Mouse (Mus musculus) cortical plate, adult 2 months (tissue): ENCODE data around the gene Itpr1.

Source experiments
- CTCF ChIP-seq: fragments of 200-500 bp; IDR thresholded peaks from 2 replicates; pipeline ENCODE4 v1.5.1; 2011; ENCODE audit warnings: mild to moderate bottlenecking, control low read depth, low read length; ENCODE audit not compliant: insufficient read depth; ENCODE audit errors: extremely low read depth
- POLR2A ChIP-seq: fragments of 200-500 bp; IDR thresholded peaks from 2 replicates; pipeline ENCODE4 v1.6.1; 2011; ENCODE audit warnings: mild to moderate bottlenecking, low read length, control low read depth; ENCODE audit not compliant: insufficient read depth; ENCODE audit errors: extremely low read depth

DNA sequence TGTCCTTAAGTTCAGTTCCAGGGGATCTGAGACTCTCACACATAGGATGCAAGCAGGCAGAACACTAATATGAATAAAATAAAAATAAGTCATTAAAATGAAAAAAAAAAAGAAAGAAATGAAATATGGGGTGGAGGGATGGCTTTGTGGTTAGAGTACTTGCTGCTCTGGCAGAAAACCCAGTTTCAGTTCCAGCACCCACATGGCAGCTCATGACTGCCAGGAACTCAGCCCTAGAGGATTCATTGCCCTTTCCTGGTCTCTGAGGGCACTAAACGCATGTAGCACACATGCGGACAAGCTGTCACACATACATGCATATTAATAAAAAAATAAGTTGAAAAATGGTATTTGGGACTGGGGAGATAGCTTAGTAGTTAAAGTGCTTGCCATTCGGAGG is 17.7 kb downstream of the Itpr1 start:
- TF ChIP-seq CTCF: no peak
- no peak for TF ChIP-seq POLR2A
